Comparison of ENCODE assay signal across 15 mouse cellular contexts in the genomic region with DNA sequence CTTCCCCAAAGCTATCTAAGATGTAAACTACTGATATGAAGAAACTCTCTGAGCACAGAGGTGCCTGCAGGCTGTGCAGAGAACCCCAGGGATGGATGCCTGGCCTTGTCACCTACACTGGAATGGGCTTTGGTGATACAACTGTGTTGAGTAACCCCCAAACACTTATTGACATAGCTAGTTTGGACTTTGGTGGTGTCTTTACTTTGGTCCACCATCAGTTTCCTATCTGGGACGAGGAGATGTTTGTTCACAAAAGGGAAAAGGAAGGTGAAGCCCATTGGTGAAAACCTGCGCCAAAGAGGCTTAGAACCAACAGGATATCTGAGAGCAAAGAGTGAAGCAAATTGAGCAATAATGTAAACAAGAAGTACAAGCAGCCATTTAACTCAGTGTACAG. TPM values are rescaled to one million over a fixed set of nuclear protein-coding genes. Genes with fewer than 3 reads are reported as not detected.
"Had no signal": no experiment of that assay in that cellular context is flagged by ENCODE, and none has a peak within 500 bp of the region (broad histone marks: within the 10 kb centered on the region; RNA-seq: fewer than 3 reads in every experiment).

No protein-coding gene starts in this region.

- H3K27ac ChIP-seq: limb, embryonic 15.5 days; midbrain, embryonic 10.5 days; midbrain, embryonic 13.5 days; midbrain, embryonic 15.5 days; neural tube, embryonic 12.5 days; stomach, embryonic 15.5 days; stomach, postnatal 0 days had no signal

- H3K9ac ChIP-seq: limb, embryonic 15.5 days; lung, embryonic 14.5 days; midbrain, embryonic 13.5 days; midbrain, embryonic 15.5 days; neural tube, embryonic 12.5 days; stomach, embryonic 15.5 days had no signal

- H3K4me3 ChIP-seq: limb, embryonic 15.5 days; midbrain, embryonic 10.5 days; midbrain, embryonic 13.5 days; midbrain, embryonic 15.5 days; neural tube, embryonic 12.5 days; stomach, embryonic 15.5 days had no signal

- H3K36me3 ChIP-seq: limb, embryonic 15.5 days; midbrain, embryonic 10.5 days; midbrain, embryonic 13.5 days; midbrain, embryonic 15.5 days; neural tube, embryonic 12.5 days; stomach, embryonic 15.5 days had no signal

- DNase-seq: lung, embryonic 14.5 days; lung, postnatal 10 days; lung, postnatal 4 days; right cerebral cortex, postnatal 14 days; thymus, adult 2 months; thymus, postnatal 25 days; thymus, postnatal 4 days had no signal

- H3K27me3 ChIP-seq: limb, embryonic 15.5 days; midbrain, embryonic 13.5 days; midbrain, embryonic 15.5 days; neural tube, embryonic 12.5 days; stomach, embryonic 15.5 days had no signal

- H3K4me1 ChIP-seq: limb, embryonic 15.5 days; neural tube, embryonic 12.5 days; stomach, embryonic 15.5 days had no signal

- H3K4me2 ChIP-seq: limb, embryonic 15.5 days; lung, embryonic 14.5 days; midbrain, embryonic 13.5 days; midbrain, embryonic 15.5 days; neural tube, embryonic 12.5 days; stomach, embryonic 15.5 days had no signal

- H3K9me3 ChIP-seq: limb, embryonic 15.5 days; midbrain, embryonic 10.5 days; midbrain, embryonic 13.5 days; neural tube, embryonic 12.5 days; stomach, embryonic 15.5 days had no signal

RNA-seq across cellular contexts. Expression of a gene that starts 15.8 kb away (rescaled TPM):
- total RNA-seq: monocyte, adult 5-6 weeks had no signal
